Mouse (Mus musculus): Measurements from ENCODE around the gene Usp18.

DNA sequence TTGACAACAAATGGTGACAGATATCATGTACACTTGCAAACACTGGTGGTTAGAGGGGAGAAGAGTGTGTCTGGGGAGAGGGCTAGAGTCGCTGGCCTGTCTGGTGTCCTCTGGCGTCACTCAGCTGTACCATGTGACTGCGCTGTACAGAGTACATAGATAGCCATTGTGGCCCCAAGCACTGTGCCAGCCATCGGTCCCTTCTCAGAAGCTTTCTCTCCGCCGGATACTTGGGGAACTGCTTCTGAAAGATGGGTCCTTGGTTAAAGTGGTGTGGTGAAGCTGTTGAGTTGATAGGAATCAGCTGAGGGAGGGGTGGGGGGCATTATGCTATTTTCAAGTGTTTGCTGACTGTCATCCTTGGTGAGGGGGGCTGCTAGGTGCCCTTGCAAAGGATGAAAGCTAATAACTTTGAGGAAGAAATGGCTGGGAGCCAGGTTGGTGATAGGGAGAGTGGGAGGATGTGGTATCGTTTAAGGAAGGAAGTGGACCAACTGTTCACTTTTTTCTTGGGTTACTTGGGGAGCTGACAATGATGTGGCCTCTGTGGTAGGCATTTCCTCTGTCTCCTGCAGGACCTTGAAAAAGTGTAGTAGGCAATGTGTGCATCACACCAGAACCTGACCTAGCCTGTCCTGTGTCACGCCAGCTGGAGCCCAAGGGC lies 30.9 kb upstream of the Usp18 start:
- TF ChIP-seq CTCF (IDR thresholded peaks at IDR 0.05; ENCODE audit: extremely low read depth, insufficient read depth, insufficient read length, insufficient replicate concordance) (no peak), POLR2A (IDR thresholded peaks at IDR 0.05; ENCODE audit: low read depth, low read length) (no peak)
